In genomic region chrX:73660284-73660665, GRCm38 (mm10) we compare ENCODE assay signal across 9 mouse cellular contexts. TPM values are rescaled to one million over a fixed set of nuclear protein-coding genes. Genes with fewer than 3 reads are reported as not detected.
A peak's percentile ranks its signal among the peaks of the same experiment; 100 is the strongest.
DNase-seq lines count a peak whose midpoint lies in the region; ATAC-seq and TF ChIP-seq lines count a peak whose summit lies in the region.
"Had no signal": no experiment of that assay in that cellular context is flagged by ENCODE, and none has a peak within 500 bp of the region (broad histone marks: within the 10 kb centered on the region; RNA-seq: fewer than 3 reads in every experiment).

No protein-coding gene starts in this region.

- no peaks in the 10 kb centered on the region for H3K9me3 ChIP-seq in heart, embryonic 11.5 days (replicated peaks; ENCODE audit: control insufficient read depth, low read length)
- H3K9me3 ChIP-seq in E14TG2a.4 (ENCODE audit: low read length): no peaks in the 10 kb centered on the region
- H3K9me3 ChIP-seq in forebrain, embryonic 13.5 days (replicated peaks): no peaks in the 10 kb centered on the region
- no peaks in the 10 kb centered on the region for H3K9me3 ChIP-seq in liver, embryonic 13.5 days (replicated peaks)

- peak overlapping the region; percentile 64; the same call in 1 of the 2 replicates for H3K9ac ChIP-seq in heart, embryonic 11.5 days (ENCODE audit: low read depth, low read length)
- H3K9ac ChIP-seq in forebrain, embryonic 13.5 days: peak overlapping the region; percentile 67
- H3K9ac ChIP-seq in liver, embryonic 13.5 days: 0 out of 2 replicates have a peak overlapping the region, but pooled peaks have one; percentile 29

- peaks cover 7% of the 10 kb centered on the region for H3K27me3 ChIP-seq in heart, embryonic 11.5 days (ENCODE audit: control insufficient read depth, insufficient read depth, low read length)
- peaks cover 10% of the 10 kb centered on the region for H3K27me3 ChIP-seq in E14TG2a.4 (ENCODE audit: insufficient read depth, low read length)
- no peaks in the 10 kb centered on the region for H3K27me3 ChIP-seq in forebrain, embryonic 13.5 days
- peaks cover 14% of the 10 kb centered on the region for H3K27me3 ChIP-seq in liver, embryonic 13.5 days

- H3K27ac ChIP-seq in heart, embryonic 11.5 days (ENCODE audit: low read depth, low read length): no peak overlapping the region
- H3K27ac ChIP-seq in forebrain, embryonic 13.5 days: no peak overlapping the region
- H3K27ac ChIP-seq in liver, embryonic 13.5 days: no peak overlapping the region

- 70% methylated on average over 3 of the region's 3 CpGs for WGBS in heart, embryonic 11.5 days (ENCODE audit: insufficient replicate concordance)
- WGBS in forebrain, embryonic 13.5 days: 73% methylated on average over 2 of the region's 3 CpGs
- WGBS in liver, embryonic 13.5 days (ENCODE audit: insufficient replicate concordance): 47% methylated on average over 3 of the region's 3 CpGs

- H3K4me1 ChIP-seq in heart, embryonic 11.5 days (ENCODE audit: control insufficient read depth, insufficient read depth, low read length): no peaks in the 10 kb centered on the region
- H3K4me1 ChIP-seq in E14TG2a.4 (replicated peaks; ENCODE audit: low read depth, low read length): peaks cover 19% of the 10 kb centered on the region; the same call in 1 of the 2 replicates
- H3K4me1 ChIP-seq in forebrain, embryonic 13.5 days: peaks cover 8% of the 10 kb centered on the region; the same call in 1 of the 2 replicates
- H3K4me1 ChIP-seq in liver, embryonic 13.5 days (replicated peaks): no peaks in the 10 kb centered on the region

- H3K36me3 ChIP-seq in heart, embryonic 11.5 days (ENCODE audit: control insufficient read depth, insufficient read depth, low read length): no peaks in the 10 kb centered on the region
- no peaks in the 10 kb centered on the region for H3K36me3 ChIP-seq in E14TG2a.4 (ENCODE audit: insufficient read depth, low read length)
- no peaks in the 10 kb centered on the region for H3K36me3 ChIP-seq in forebrain, embryonic 13.5 days (ENCODE audit: poor library complexity, severe bottlenecking)
- H3K36me3 ChIP-seq in liver, embryonic 13.5 days: no peaks in the 10 kb centered on the region

- H3K4me3 ChIP-seq in heart, embryonic 11.5 days (ENCODE audit: low read depth, low read length): peak overlapping the region; percentile 47
- H3K4me3 ChIP-seq in E14TG2a.4 (replicated peaks; ENCODE audit: low read length): peak overlapping the region; percentile 48; the same call in 1 of the 2 replicates
- H3K4me3 ChIP-seq in forebrain, embryonic 13.5 days: peak overlapping the region; percentile 50
- peak overlapping the region; percentile 46 for H3K4me3 ChIP-seq in liver, embryonic 13.5 days (replicated peaks)

- intact Hi-C loops in heart, postnatal 10 days (cut with DNase I): no loop called here

- peak overlapping the region; percentile 77 for H3K4me2 ChIP-seq in heart, embryonic 11.5 days
- peak overlapping the region; percentile 69 for H3K4me2 ChIP-seq in forebrain, embryonic 13.5 days
- peak overlapping the region; percentile 63 for H3K4me2 ChIP-seq in liver, embryonic 13.5 days

- no peak for TF ChIP-seq CTCF in E14TG2a.4 (conservative IDR thresholded peaks at IDR 0.05; ENCODE audit: low read length)

- DNase-seq in heart, postnatal 10 days: no peak
- DNase-seq in liver, embryonic 13.5 days: no peak
- DNase-seq in right cerebral cortex, adult 18-20 months: no peak
- DNase-seq in B cell, adult 2 months: no peak

- 0 out of 2 replicates have a peak, but pooled peaks have one; percentile 18 for ATAC-seq in heart, embryonic 11.5 days (replicated peaks; ENCODE audit: insufficient number of reproducible peaks, low FRiP score, low TSS enrichment)
- peak; percentile 22 for ATAC-seq in forebrain, embryonic 13.5 days
- no peak for ATAC-seq in liver, embryonic 13.5 days (ENCODE audit: low read depth)
- no peak for ATAC-seq in megakaryocyte-erythroid progenitor cell, adult 5-6 weeks (replicated peaks; ENCODE audit: low FRiP score, low TSS enrichment, poor library complexity, severe bottlenecking)

RNA-seq across cellular contexts. Expression of gene Pnck, which starts 0.4 kb away (rescaled TPM):
- 11.1 and 12.2 TPM in 2 replicates for polyA plus RNA-seq in heart, embryonic 11.5 days (2014; fragmentation: Nextera tagmentation; extraction: Ambion mirVana)
- 1 to 10 TPM; 8.0 to 8.4 TPM for total RNA-seq in heart, postnatal 10 days (2021)
- 57.5 and 66.5 TPM in 2 replicates for polyA plus RNA-seq in forebrain, embryonic 13.5 days (2015; fragmentation: Nextera tagmentation; extraction: Ambion mirVana)
- 1.1 and 1.2 TPM in 2 replicates for polyA plus RNA-seq in liver, embryonic 13.5 days (2015; fragmentation: Nextera tagmentation; extraction: Ambion mirVana)
- 2.7 TPM in 1 of 2 replicates, not detected in the other for total RNA-seq in megakaryocyte-erythroid progenitor cell, adult 5-6 weeks (2014; fragmentation: Nextera tagmentation)
- total RNA-seq in megakaryocyte-erythroid progenitor cell, adult 5-6 weeks (2017): not detected in 2 replicates
- total RNA-seq: neutrophil, adult 5-6 weeks had no signal

RNA-seq across cellular contexts. Expression of gene Slc6a8, which starts 12.7 kb away (rescaled TPM):
- polyA plus RNA-seq in heart, embryonic 11.5 days (2014; fragmentation: Nextera tagmentation; extraction: Ambion mirVana): 6.9 and 8.2 TPM in 2 replicates
- total RNA-seq in heart, postnatal 10 days (2021): 100 to 1,000 TPM; 112 to 126 TPM
- polyA plus RNA-seq in forebrain, embryonic 13.5 days (2015; fragmentation: Nextera tagmentation; extraction: Ambion mirVana): 6.2 and 6.4 TPM in 2 replicates
- 0.38 and 0.41 TPM in 2 replicates for polyA plus RNA-seq in liver, embryonic 13.5 days (2015; fragmentation: Nextera tagmentation; extraction: Ambion mirVana)
- total RNA-seq in megakaryocyte-erythroid progenitor cell, adult 5-6 weeks (2014; fragmentation: Nextera tagmentation): 2.0 TPM in 1 of 2 replicates, not detected in the other
- 0.34 TPM in 1 of 2 replicates, not detected in the other for total RNA-seq in megakaryocyte-erythroid progenitor cell, adult 5-6 weeks (2017)
- total RNA-seq: neutrophil, adult 5-6 weeks had no signal

RNA-seq across cellular contexts. Expression of gene Dusp9, which starts 21.1 kb away (rescaled TPM):
- polyA plus RNA-seq in heart, embryonic 11.5 days (2014; fragmentation: Nextera tagmentation; extraction: Ambion mirVana): 2.8 and 5.4 TPM in 2 replicates
- under 1 TPM in 1 of 2 experiments, not detected in 1; 0.14 TPM for total RNA-seq in heart, postnatal 10 days (2021)
- polyA plus RNA-seq in forebrain, embryonic 13.5 days (2015; fragmentation: Nextera tagmentation; extraction: Ambion mirVana): 0.90 and 1.5 TPM in 2 replicates
- polyA plus RNA-seq in liver, embryonic 13.5 days (2015; fragmentation: Nextera tagmentation; extraction: Ambion mirVana): 36.2 and 36.4 TPM in 2 replicates
- 1.5 TPM in 1 of 2 replicates, not detected in the other for total RNA-seq in megakaryocyte-erythroid progenitor cell, adult 5-6 weeks (2014; fragmentation: Nextera tagmentation)
- 0.38 and 0.61 TPM in 2 replicates for total RNA-seq in megakaryocyte-erythroid progenitor cell, adult 5-6 weeks (2017)
- total RNA-seq: neutrophil, adult 5-6 weeks had no signal

RNA-seq across cellular contexts. Expression of gene Bcap31, which starts 55.7 kb away (rescaled TPM):
- polyA plus RNA-seq in heart, embryonic 11.5 days (2014; fragmentation: Nextera tagmentation; extraction: Ambion mirVana): 171 and 188 TPM in 2 replicates
- 100 to 1,000 TPM in 1 of 2 experiments, 10 to 100 TPM in 1; 99.5 to 104 TPM for total RNA-seq in heart, postnatal 10 days (2021)
- 111 and 115 TPM in 2 replicates for polyA plus RNA-seq in forebrain, embryonic 13.5 days (2015; fragmentation: Nextera tagmentation; extraction: Ambion mirVana)
- polyA plus RNA-seq in liver, embryonic 13.5 days (2015; fragmentation: Nextera tagmentation; extraction: Ambion mirVana): 171 and 180 TPM in 2 replicates
- 117 and 129 TPM in 2 replicates for total RNA-seq in megakaryocyte-erythroid progenitor cell, adult 5-6 weeks (2014; fragmentation: Nextera tagmentation)
- total RNA-seq in megakaryocyte-erythroid progenitor cell, adult 5-6 weeks (2017): 177 and 215 TPM in 2 replicates

RNA-seq across cellular contexts. Expression of gene Abcd1, which starts 56.1 kb away (rescaled TPM):
- polyA plus RNA-seq in heart, embryonic 11.5 days (2014; fragmentation: Nextera tagmentation; extraction: Ambion mirVana): 8.1 and 9.2 TPM in 2 replicates
- total RNA-seq in heart, postnatal 10 days (2021): 10 to 100 TPM; 23.9 to 28.4 TPM
- polyA plus RNA-seq in forebrain, embryonic 13.5 days (2015; fragmentation: Nextera tagmentation; extraction: Ambion mirVana): 9.6 and 9.7 TPM in 2 replicates
- polyA plus RNA-seq in liver, embryonic 13.5 days (2015; fragmentation: Nextera tagmentation; extraction: Ambion mirVana): 7.2 and 7.5 TPM in 2 replicates
- 8.9 and 12.1 TPM in 2 replicates for total RNA-seq in megakaryocyte-erythroid progenitor cell, adult 5-6 weeks (2014; fragmentation: Nextera tagmentation)
- 3.5 and 6.4 TPM in 2 replicates for total RNA-seq in megakaryocyte-erythroid progenitor cell, adult 5-6 weeks (2017)

Comparison
In these comparisons a context has a peak if more than half of its experiments do, and no peak if none do; other contexts are left out.
1. ATAC-seq: peak in heart, embryonic 11.5 days (single experiment) and forebrain, embryonic 13.5 days (single experiment); none in liver, embryonic 13.5 days (single experiment) and megakaryocyte-erythroid progenitor cell, adult 5-6 weeks (single experiment).
2. Peak in every context shown above with its lines, with median percentiles within 50 percentile points of each other: H3K4me2 ChIP-seq, H3K4me3 ChIP-seq and H3K9ac ChIP-seq.